Comparison of ENCODE assay signal across 8 mouse cellular contexts in the genomic region with DNA sequence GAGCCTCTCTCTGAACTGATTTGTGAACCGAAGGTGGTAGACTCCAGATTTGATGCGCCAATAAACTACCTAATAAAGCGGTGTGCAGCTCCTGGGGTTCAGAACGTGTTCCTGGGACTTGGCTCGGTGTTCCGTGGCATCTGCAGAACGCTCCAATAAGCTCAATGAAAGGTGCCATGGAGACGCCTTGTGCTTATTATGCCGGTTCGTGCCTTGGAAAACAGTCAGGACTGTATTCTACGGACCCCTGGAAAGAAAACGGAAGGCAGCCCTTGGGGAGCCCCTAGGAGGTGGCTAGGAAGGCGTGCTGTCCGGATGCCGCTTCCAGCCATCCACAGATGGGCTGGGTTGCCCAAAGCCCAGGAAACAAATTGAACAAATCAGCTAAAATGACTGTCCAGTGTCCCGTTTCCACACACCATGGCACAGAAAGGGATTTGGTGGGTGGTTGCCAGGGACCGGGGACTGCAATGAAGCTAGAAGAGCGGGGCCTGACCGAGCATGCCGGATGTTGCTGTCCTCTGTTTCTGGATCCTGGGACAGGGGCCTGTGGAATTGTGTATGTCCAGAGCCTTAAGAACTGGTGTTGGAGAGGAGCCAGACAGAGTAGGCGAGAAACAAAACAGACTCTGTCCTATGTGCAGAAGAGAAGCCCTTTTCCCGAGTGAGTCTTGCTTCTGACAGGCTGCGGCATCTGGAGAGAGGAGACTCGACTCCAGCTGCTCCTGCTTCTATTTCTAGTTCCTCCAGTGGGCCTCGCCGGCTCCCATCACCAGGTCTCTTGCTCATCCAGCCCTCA. TPM values are rescaled to one million over a fixed set of nuclear protein-coding genes. Genes with fewer than 3 reads are reported as not detected.
DNase-seq lines count a peak whose midpoint lies in the region; ATAC-seq and TF ChIP-seq lines count a peak whose summit lies in the region.

TSS of gene Ghrh (minus strand) at position 146 of the 799 bp plus-strand sequence.

- no peak for ATAC-seq in neural tube, embryonic 11.5 days (ENCODE audit: insufficient read depth, low FRiP score, low TSS enrichment)
- ATAC-seq in intestine, embryonic 16.5 days: peak; percentile 56
- peak; percentile 69 for ATAC-seq in stomach, postnatal 0 days (ENCODE audit: low FRiP score, low TSS enrichment)

- H3K4me3 ChIP-seq in neural tube, embryonic 11.5 days (ENCODE audit: low read depth, low read length): no peak within 1 kb of the TSS
- H3K4me3 ChIP-seq in intestine, embryonic 16.5 days (ENCODE audit: low read length): no peak within 1 kb of the TSS
- H3K4me3 ChIP-seq in stomach, postnatal 0 days (ENCODE audit: low read depth, low read length): no peak within 1 kb of the TSS

- H3K4me2 ChIP-seq in neural tube, embryonic 11.5 days (ENCODE audit: low read depth): no peak within 1 kb of the TSS
- H3K4me2 ChIP-seq in intestine, embryonic 16.5 days (ENCODE audit: low read depth, low read length): no peak within 1 kb of the TSS
- H3K4me2 ChIP-seq in stomach, postnatal 0 days (replicated peaks; ENCODE audit: low read depth): no peak within 1 kb of the TSS

- WGBS in neural tube, embryonic 11.5 days: 79% methylated on average over 26 of the region's 26 CpGs
- 62% methylated on average over 26 of the region's 26 CpGs for WGBS in intestine, embryonic 16.5 days
- WGBS in stomach, postnatal 0 days: 61% methylated on average over 26 of the region's 26 CpGs

- DNase-seq in neural tube, embryonic 11.5 days (ENCODE audit: low spot score): peak; percentile 16
- no peak for DNase-seq in neural tube, embryonic 10.5 days (ENCODE audit: extremely low spot score, low spot score)
- peak; percentile 35 to 62 for DNase-seq in frontal cortex, adult 2 months (ENCODE audit: extremely low spot score in 1 of 2, low spot score in 1 of 2)
- peak; percentile 55 to 70 for DNase-seq in lung, postnatal 4 days
- DNase-seq in stomach, postnatal 0 days (ENCODE audit: low spot score): no peak
- DNase-seq in B cell, adult 2 months: no peak
- no peak for DNase-seq in adrenal gland, postnatal 10 days

- H3K36me3 ChIP-seq in neural tube, embryonic 11.5 days (ENCODE audit: control insufficient read depth, insufficient read depth, low read length): no peaks in the 10 kb centered on the region
- H3K36me3 ChIP-seq in intestine, embryonic 16.5 days (ENCODE audit: control insufficient read depth, insufficient read depth, low read length): no peaks in the 10 kb centered on the region
- H3K36me3 ChIP-seq in stomach, postnatal 0 days (ENCODE audit: control insufficient read depth, insufficient read depth, low read length): no peaks in the 10 kb centered on the region

- no peaks in the 10 kb centered on the region for H3K27me3 ChIP-seq in neural tube, embryonic 11.5 days (ENCODE audit: control insufficient read depth, insufficient read depth, low read length)
- no peaks in the 10 kb centered on the region for H3K27me3 ChIP-seq in intestine, embryonic 16.5 days (replicated peaks; ENCODE audit: control insufficient read depth, insufficient read depth, low read length)
- H3K27me3 ChIP-seq in stomach, postnatal 0 days (ENCODE audit: control insufficient read depth, insufficient read depth, low read length): no peaks in the 10 kb centered on the region

- no peak within 1 kb of the TSS for H3K27ac ChIP-seq in neural tube, embryonic 11.5 days (ENCODE audit: low read depth, low read length)
- H3K27ac ChIP-seq in intestine, embryonic 16.5 days (ENCODE audit: low read length): peak within 1 kb of the TSS; percentile 96
- H3K27ac ChIP-seq in stomach, postnatal 0 days (replicated peaks): peak within 1 kb of the TSS; percentile 86

- no peak for TF ChIP-seq EP300 in stomach, postnatal 0 days (optimal IDR thresholded peaks at IDR 0.05)

- H3K9me3 ChIP-seq in neural tube, embryonic 11.5 days (ENCODE audit: control insufficient read depth, low read length): no peaks in the 10 kb centered on the region
- no peaks in the 10 kb centered on the region for H3K9me3 ChIP-seq in intestine, embryonic 16.5 days (ENCODE audit: control insufficient read depth, low read length)
- no peaks in the 10 kb centered on the region for H3K9me3 ChIP-seq in stomach, postnatal 0 days (ENCODE audit: control insufficient read depth, low read length)

- no peak within 1 kb of the TSS for H3K9ac ChIP-seq in neural tube, embryonic 11.5 days (ENCODE audit: low read length)
- peak within 1 kb of the TSS; percentile 56 for H3K9ac ChIP-seq in intestine, embryonic 16.5 days (ENCODE audit: low read depth, low read length)
- H3K9ac ChIP-seq in stomach, postnatal 0 days (ENCODE audit: low read length): peak within 1 kb of the TSS; percentile 23; the same call in 1 of the 2 replicates

- 0 out of 2 replicates have a peak, but pooled peaks cover under 1% of the 10 kb centered on the region for H3K4me1 ChIP-seq in neural tube, embryonic 11.5 days (ENCODE audit: control insufficient read depth, insufficient read depth, low read length)
- H3K4me1 ChIP-seq in intestine, embryonic 16.5 days (ENCODE audit: control insufficient read depth, insufficient read depth, low read length): peaks cover 18% of the 10 kb centered on the region
- H3K4me1 ChIP-seq in stomach, postnatal 0 days (replicated peaks; ENCODE audit: control insufficient read depth, insufficient read depth): no peaks in the 10 kb centered on the region

- no peak for TF ChIP-seq CTCF in stomach, postnatal 0 days (IDR thresholded peaks at IDR 0.05; ENCODE audit: low read depth)

RNA-seq across cellular contexts. Expression of gene Ghrh, which starts in this region (rescaled TPM):
- polyA plus RNA-seq in neural tube, embryonic 11.5 days (2014; fragmentation: Nextera tagmentation; extraction: Ambion mirVana): not detected in 2 replicates
- 1.4 and 3.6 TPM in 2 replicates for polyA plus RNA-seq in frontal cortex, adult 2 months (2012; rRNA removed)
- 0.76 and 0.81 TPM in 2 replicates for polyA plus RNA-seq in intestine, embryonic 16.5 days (2015; fragmentation: Nextera tagmentation; extraction: Ambion mirVana)
- 0.49 and 0.51 TPM in 2 replicates for polyA plus RNA-seq in stomach, postnatal 0 days (2015; fragmentation: Nextera tagmentation; extraction: Ambion mirVana)
- total RNA-seq in adrenal gland, postnatal 10 days (2021): not detected

Comparison
In these comparisons a context has a peak if more than half of its experiments do, and no peak if none do; other contexts are left out.
1. Peak in DNase-seq in neural tube, embryonic 11.5 days; RNA of the gene not detected or under 1 TPM.
2. Peak in ATAC-seq, H3K27ac ChIP-seq and H3K9ac ChIP-seq in intestine, embryonic 16.5 days; RNA of the gene not detected or under 1 TPM.
3. Peak in ATAC-seq, H3K27ac ChIP-seq and H3K9ac ChIP-seq in stomach, postnatal 0 days; RNA of the gene not detected or under 1 TPM.
4. DNase-seq: peak in frontal cortex, adult 2 months (2 of 2) and lung, postnatal 4 days (2 of 2); none in neural tube, embryonic 10.5 days (single experiment), stomach, postnatal 0 days (single experiment), B cell, adult 2 months (0 of 2) and adrenal gland, postnatal 10 days (single experiment).